Comparison of ENCODE assay signal across 8 mouse cellular contexts in the genomic region with DNA sequence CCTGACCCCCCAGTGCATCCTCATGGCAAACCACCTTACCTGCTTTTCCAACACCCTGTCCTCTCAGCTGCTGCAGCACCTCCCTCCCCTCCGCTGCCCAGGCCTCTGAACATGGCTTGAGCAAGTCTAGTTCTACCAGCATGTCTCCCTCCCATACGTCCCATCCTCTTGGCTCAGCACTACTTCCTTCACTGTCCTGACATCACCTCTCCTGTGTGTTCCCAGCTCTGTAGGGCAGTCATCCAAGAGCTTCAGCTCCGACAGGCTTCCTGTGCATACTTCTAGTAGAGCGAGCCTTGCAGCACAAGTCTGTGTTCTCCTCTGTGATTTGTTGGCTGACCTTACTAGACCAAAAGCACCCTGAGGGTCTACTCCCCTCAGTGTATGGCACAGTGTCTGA. TPM values are rescaled to one million over a fixed set of nuclear protein-coding genes. Genes with fewer than 3 reads are reported as not detected.
DNase-seq lines count a peak whose midpoint lies in the region; ATAC-seq and TF ChIP-seq lines count a peak whose summit lies in the region.

No protein-coding gene starts in this region.

- intact Hi-C loops in gastrocnemius, postnatal 14 days (cut with DNase I; ENCODE audit: low total_unique reads), result no loop called here
- intact Hi-C loops in gastrocnemius, postnatal 36 days (cut with DNase I), result loop anchor here (5.0 kb wide), 1 partner anchor 57 kb away; no protein-coding TSS in a partner anchor

- H3K4me2 ChIP-seq in intestine, postnatal 0 days (replicated peaks; ENCODE audit: low read depth), result no peak overlapping the region

- no peaks in the 10 kb centered on the region for H3K27me3 ChIP-seq in intestine, postnatal 0 days (replicated peaks; ENCODE audit: control insufficient read depth, insufficient read depth, low read length)

- DNase-seq in gastrocnemius, postnatal 14 days, result peak; percentile 54
- no peak for DNase-seq in gastrocnemius, postnatal 36 days
- peak; percentile 65 for DNase-seq in cerebellum, adult 9-11 months
- DNase-seq in kidney, adult 11 months, result peak; percentile 79
- DNase-seq in lung, postnatal 10 days, result peak; percentile 79
- DNase-seq in thymus, postnatal 10 days (ENCODE audit: low spot score in 2 of 2), result no peak
- no peak for DNase-seq in retina, postnatal 1 day

- H3K9me3 ChIP-seq in intestine, postnatal 0 days (ENCODE audit: control insufficient read depth), result no peaks in the 10 kb centered on the region

- H3K4me1 ChIP-seq in intestine, postnatal 0 days (replicated peaks; ENCODE audit: control insufficient read depth, insufficient read depth, low read length), result no peaks in the 10 kb centered on the region

- 77% methylated on average over 4 of the region's 4 CpGs for WGBS in intestine, postnatal 0 days

- no peak overlapping the region for H3K9ac ChIP-seq in intestine, postnatal 0 days (ENCODE audit: low read depth, low read length)

- ATAC-seq in intestine, postnatal 0 days, result no peak

- no peak overlapping the region for H3K4me3 ChIP-seq in intestine, postnatal 0 days (ENCODE audit: low read depth, low read length)

- H3K36me3 ChIP-seq in intestine, postnatal 0 days (ENCODE audit: control insufficient read depth, insufficient read depth), result peaks cover 40% of the 10 kb centered on the region

- no peak overlapping the region; the same call in 1 of the 2 replicates for H3K27ac ChIP-seq in intestine, postnatal 0 days (ENCODE audit: low read depth, low read length)

- no peak for TF ChIP-seq CTCF in intestine, postnatal 0 days (IDR thresholded peaks at IDR 0.05; ENCODE audit: low read depth)

RNA-seq across cellular contexts. Expression of a gene that starts 27.6 kb away (rescaled TPM):
- total RNA-seq in gastrocnemius, postnatal 14 days (2021), result under 1 TPM in 1 of 2 experiments, not detected in 1; 0.51 TPM
- under 1 TPM in 1 of 2 experiments, not detected in 1; 0.15 TPM for total RNA-seq in gastrocnemius, postnatal 36 days (2021)
- 264 and 273 TPM in 2 replicates for polyA plus RNA-seq in intestine, postnatal 0 days (2015; fragmentation: Nextera tagmentation; extraction: Ambion mirVana)

Comparison
In these comparisons a context has a peak if more than half of its experiments do, and no peak if none do; other contexts are left out.
1. DNase-seq: peak in gastrocnemius, postnatal 14 days (single experiment), cerebellum, adult 9-11 months (single experiment), kidney, adult 11 months (single experiment) and lung, postnatal 10 days (single experiment); none in gastrocnemius, postnatal 36 days (0 of 2), thymus, postnatal 10 days (0 of 2) and retina, postnatal 1 day (single experiment).